8 mouse cellular contexts compared by ENCODE assay signal in genomic region chr4:45789263-45789958, GRCm38 (mm10). TPM values are rescaled to one million over a fixed set of nuclear protein-coding genes. Genes with fewer than 3 reads are reported as not detected.
DNase-seq lines count a peak whose midpoint lies in the region; ATAC-seq and TF ChIP-seq lines count a peak whose summit lies in the region.
"Had no signal": no experiment of that assay in that cellular context is flagged by ENCODE, and none has a peak within 500 bp of the region (broad histone marks: within the 10 kb centered on the region; RNA-seq: fewer than 3 reads in every experiment).

No protein-coding gene starts in this region.

- peak overlapping the region; percentile 80 for H3K27ac ChIP-seq in intestine, embryonic 15.5 days
- H3K27ac ChIP-seq in liver, embryonic 12.5 days, result peak overlapping the region; percentile 53; the same call in 1 of the 2 replicates
- H3K27ac ChIP-seq in neural tube, embryonic 15.5 days (replicated peaks), result no peak overlapping the region
- H3K27ac ChIP-seq: kidney, postnatal 0 days had no signal

- no peaks in the 10 kb centered on the region for H3K9me3 ChIP-seq in G1E (replicated peaks)
- H3K9me3 ChIP-seq in intestine, embryonic 15.5 days, result no peaks in the 10 kb centered on the region
- no peaks in the 10 kb centered on the region for H3K9me3 ChIP-seq in liver, embryonic 12.5 days (replicated peaks)
- H3K9me3 ChIP-seq in neural tube, embryonic 15.5 days (replicated peaks), result no peaks in the 10 kb centered on the region

- H3K36me3 ChIP-seq in G1E (replicated peaks), result no peaks in the 10 kb centered on the region
- no peaks in the 10 kb centered on the region for H3K36me3 ChIP-seq in intestine, embryonic 15.5 days
- no peaks in the 10 kb centered on the region for H3K36me3 ChIP-seq in liver, embryonic 12.5 days
- no peaks in the 10 kb centered on the region for H3K36me3 ChIP-seq in neural tube, embryonic 15.5 days

- peaks cover 14% of the 10 kb centered on the region for H3K27me3 ChIP-seq in G1E (ENCODE audit: insufficient read depth, low read length)
- H3K27me3 ChIP-seq in intestine, embryonic 15.5 days (replicated peaks), result no peaks in the 10 kb centered on the region
- peaks cover 27% of the 10 kb centered on the region; the same call in 1 of the 2 replicates for H3K27me3 ChIP-seq in liver, embryonic 12.5 days (replicated peaks)
- H3K27me3 ChIP-seq in neural tube, embryonic 15.5 days (replicated peaks), result no peaks in the 10 kb centered on the region

- TF ChIP-seq CTCF in G1E (IDR thresholded peaks at IDR 0.05; ENCODE audit: low read depth, low read length), result no peak
- no peak for TF ChIP-seq CTCF in brain, embryonic 14.5 days (IDR thresholded peaks at IDR 0.05; ENCODE audit: borderline replicate concordance, extremely low read depth, insufficient read depth, insufficient read length)

- no peak overlapping the region for H3K4me3 ChIP-seq in G1E (ENCODE audit: low read depth, low read length)
- H3K4me3 ChIP-seq in intestine, embryonic 15.5 days (replicated peaks), result no peak overlapping the region
- H3K4me3 ChIP-seq in liver, embryonic 12.5 days, result no peak overlapping the region
- H3K4me3 ChIP-seq in neural tube, embryonic 15.5 days (replicated peaks), result no peak overlapping the region

- WGBS in intestine, embryonic 15.5 days, result 50% methylated on average over 13 of the region's 13 CpGs
- 43% methylated on average over 13 of the region's 13 CpGs for WGBS in liver, embryonic 12.5 days (ENCODE audit: insufficient replicate concordance)
- WGBS in neural tube, embryonic 15.5 days, result 68% methylated on average over 13 of the region's 13 CpGs

- H3K4me1 ChIP-seq in G1E (ENCODE audit: insufficient read depth, low read depth, low read length), result 0 out of 2 replicates have a peak, but pooled peaks cover 4% of the 10 kb centered on the region
- peaks cover 27% of the 10 kb centered on the region for H3K4me1 ChIP-seq in intestine, embryonic 15.5 days (replicated peaks)
- peaks cover 9% of the 10 kb centered on the region for H3K4me1 ChIP-seq in liver, embryonic 12.5 days
- H3K4me1 ChIP-seq in neural tube, embryonic 15.5 days, result peaks cover 17% of the 10 kb centered on the region

- H3K9ac ChIP-seq in intestine, embryonic 15.5 days, result no peak overlapping the region
- H3K9ac ChIP-seq in liver, embryonic 12.5 days, result no peak overlapping the region
- no peak overlapping the region for H3K9ac ChIP-seq in neural tube, embryonic 15.5 days (replicated peaks)

- DNase-seq in G1E (ENCODE audit: low spot score), result peak; percentile 40
- DNase-seq in brain, embryonic 14.5 days (ENCODE audit: low read depth), result peak; percentile 82
- DNase-seq in frontal cortex, postnatal 14 days (ENCODE audit: low spot score in 2 of 2), result peak; percentile 39 to 49

- no peak for TF ChIP-seq POLR2A in brain, embryonic 14.5 days (IDR thresholded peaks at IDR 0.05; ENCODE audit: borderline replicate concordance, extremely low read depth, insufficient read depth, insufficient read length, poor library complexity, severe bottlenecking)

- ATAC-seq in G1E (ENCODE audit: extremely low read depth, insufficient number of reproducible peaks, low FRiP score, poor library complexity, severe bottlenecking), result no peak
- peak; percentile 92 for ATAC-seq in intestine, embryonic 15.5 days
- ATAC-seq in liver, embryonic 12.5 days, result peak; percentile 75
- no peak for ATAC-seq in neural tube, embryonic 15.5 days (ENCODE audit: low FRiP score)
- ATAC-seq in erythroblast, adult 5-6 weeks (replicated peaks; ENCODE audit: low FRiP score, poor library complexity, severe bottlenecking), result no peak

- peak overlapping the region; percentile 34; the same call in 1 of the 2 replicates for H3K4me2 ChIP-seq in intestine, embryonic 15.5 days (replicated peaks)
- no peak overlapping the region for H3K4me2 ChIP-seq in liver, embryonic 12.5 days
- H3K4me2 ChIP-seq in neural tube, embryonic 15.5 days, result no peak overlapping the region

RNA-seq across cellular contexts. Expression of gene Aldh1b1, which starts 9.4 kb away (rescaled TPM):
- total RNA-seq in G1E (2014; fragmentation: Nextera tagmentation) (not detected in 2 replicates), G1E (2017) (0.66 TPM in 1 of 2 replicates, not detected in the other)
- not detected in 2 replicates for polyA plus RNA-seq in G1E (2012)
- 9.8 and 11.4 TPM in 2 replicates for polyA plus RNA-seq in brain, embryonic 14.5 days (2012; rRNA removed)
- polyA plus RNA-seq in intestine, embryonic 15.5 days (2015; fragmentation: Nextera tagmentation; extraction: Ambion mirVana), result 428 and 484 TPM in 2 replicates
- polyA plus RNA-seq in liver, embryonic 12.5 days (2016; fragmentation: Nextera tagmentation; extraction: Ambion mirVana), result 29.0 and 30.8 TPM in 2 replicates
- polyA plus RNA-seq in neural tube, embryonic 15.5 days (2015; fragmentation: Nextera tagmentation; extraction: Ambion mirVana), result 18.7 and 36.7 TPM in 2 replicates
- total RNA-seq in erythroblast, adult 5-6 weeks (2015; ENCODE audit: low replicate concordance), result 1.3 TPM in 2 replicates
- total RNA-seq in erythroblast, adult 5-6 weeks (2017; ENCODE audit: low replicate concordance), result 1.6 and 2.2 TPM in 2 replicates

RNA-seq across cellular contexts. Expression of gene Igfbpl1, which starts 37.3 kb away (rescaled TPM):
- total RNA-seq in G1E (2014; fragmentation: Nextera tagmentation) (not detected in 2 replicates), G1E (2017) (0.11 TPM in 1 of 2 replicates, not detected in the other)
- not detected in 2 replicates for polyA plus RNA-seq in G1E (2012)
- 266 and 421 TPM in 2 replicates for polyA plus RNA-seq in brain, embryonic 14.5 days (2012; rRNA removed)
- polyA plus RNA-seq in intestine, embryonic 15.5 days (2015; fragmentation: Nextera tagmentation; extraction: Ambion mirVana), result 0.42 and 0.53 TPM in 2 replicates
- polyA plus RNA-seq in liver, embryonic 12.5 days (2016; fragmentation: Nextera tagmentation; extraction: Ambion mirVana), result not detected in 2 replicates
- polyA plus RNA-seq in neural tube, embryonic 15.5 days (2015; fragmentation: Nextera tagmentation; extraction: Ambion mirVana), result 14.2 and 24.7 TPM in 2 replicates
- total RNA-seq in erythroblast, adult 5-6 weeks (2015; ENCODE audit: low replicate concordance), result not detected in 2 replicates
- not detected in 2 replicates for total RNA-seq in erythroblast, adult 5-6 weeks (2017; ENCODE audit: low replicate concordance)

RNA-seq across cellular contexts. Expression of gene Stra6l, which starts 59.1 kb away (rescaled TPM):
- not detected in 2 replicates for total RNA-seq in G1E (2014; fragmentation: Nextera tagmentation)
- total RNA-seq in G1E (2017), result 0.12 and 0.33 TPM in 2 replicates
- polyA plus RNA-seq in G1E (2012), result not detected in 2 replicates
- polyA plus RNA-seq in brain, embryonic 14.5 days (2012; rRNA removed), result 2.6 and 4.1 TPM in 2 replicates
- polyA plus RNA-seq in intestine, embryonic 15.5 days (2015; fragmentation: Nextera tagmentation; extraction: Ambion mirVana), result 6.6 and 7.1 TPM in 2 replicates
- 2.5 and 3.0 TPM in 2 replicates for polyA plus RNA-seq in liver, embryonic 12.5 days (2016; fragmentation: Nextera tagmentation; extraction: Ambion mirVana)
- 0.50 and 1.1 TPM in 2 replicates for polyA plus RNA-seq in neural tube, embryonic 15.5 days (2015; fragmentation: Nextera tagmentation; extraction: Ambion mirVana)
- not detected in 2 replicates for total RNA-seq in erythroblast, adult 5-6 weeks (2015; ENCODE audit: low replicate concordance)
- not detected in 2 replicates for total RNA-seq in erythroblast, adult 5-6 weeks (2017; ENCODE audit: low replicate concordance)

Comparison
In these comparisons a context has a peak if more than half of its experiments do, and no peak if none do; other contexts are left out.
1. ATAC-seq: peak in intestine, embryonic 15.5 days (single experiment) and liver, embryonic 12.5 days (single experiment); none in G1E (single experiment), neural tube, embryonic 15.5 days (single experiment) and erythroblast, adult 5-6 weeks (single experiment).
2. RNA of gene Aldh1b1, which starts 9.4 kb away (polyA plus RNA-seq): 428 to 484 TPM in intestine, embryonic 15.5 days; 29.0 to 30.8 TPM in liver, embryonic 12.5 days, 18.7 to 36.7 TPM in neural tube, embryonic 15.5 days, 9.8 to 11.4 TPM in brain, embryonic 14.5 days and not detected in G1E; every median in the first group is over 10 times any median in the second.
3. Peak in every context shown above with its lines, with median percentiles within 50 percentile points of each other: DNase-seq.